Mouse (Mus musculus): ENCODE results near the gene Tusc2. TPM values are rescaled to one million over a fixed set of nuclear protein-coding genes. Genes with fewer than 3 reads are reported as not detected.

The Tusc2 gene
- total and polyA plus RNA-seq, 2 experiments from 2014 or later, result 37.0 to 51.2 TPM

DNA sequence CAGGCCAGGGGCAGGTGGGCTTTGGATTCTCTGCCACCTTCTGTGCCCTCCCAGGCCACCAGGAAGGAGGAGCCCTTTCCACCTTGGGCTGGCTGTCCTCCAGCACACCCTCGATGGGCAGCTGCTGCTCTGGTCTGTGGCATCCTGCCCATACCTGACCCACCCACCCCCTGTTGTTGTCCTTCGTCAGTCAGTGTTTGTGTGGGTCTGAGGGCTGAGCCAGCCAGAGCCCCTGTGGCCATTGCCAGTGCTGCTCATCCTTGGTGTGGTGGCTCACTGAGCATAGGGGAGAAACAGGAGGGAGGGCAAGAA, 40.7 kb upstream of the Tusc2 start:
- Histone ChIP-seq H3K4me1 (ENCODE audit: control insufficient read depth, insufficient read depth) (peaks cover 5% of the 10 kb centered on the region; the same call in 1 of the 2 replicates), H3K9ac (replicated peaks; ENCODE audit: low read depth, low read length) (no peak overlapping the region), H3K27ac (ENCODE audit: low read depth) (no peak overlapping the region), H3K27me3 (ENCODE audit: control insufficient read depth, insufficient read depth, low read length) (peaks cover 23% of the 10 kb centered on the region), H3K4me3 (ENCODE audit: low read depth, low read length) (no peak overlapping the region), H3K4me2 (ENCODE audit: low read depth, low read length) (peak overlapping the region; percentile 38), H3K36me3 (replicated peaks; ENCODE audit: control insufficient read depth, insufficient read depth, low read length) (no peaks in the 10 kb centered on the region), H3K9me3 (replicated peaks; ENCODE audit: control insufficient read depth, low read length) (no peaks in the 10 kb centered on the region)
- ATAC-seq (ENCODE audit: insufficient read depth, low read depth) (no peak), DNase-seq (ENCODE audit: low spot score) (no peak)
- WGBS, result 43% methylated on average over 2 of the region's 2 CpGs
- TF ChIP-seq EP300 (IDR thresholded peaks at IDR 0.05; ENCODE audit: low read depth) (no peak), CTCF (IDR thresholded peaks at IDR 0.05; ENCODE audit: low read depth) (no peak)

DNA sequence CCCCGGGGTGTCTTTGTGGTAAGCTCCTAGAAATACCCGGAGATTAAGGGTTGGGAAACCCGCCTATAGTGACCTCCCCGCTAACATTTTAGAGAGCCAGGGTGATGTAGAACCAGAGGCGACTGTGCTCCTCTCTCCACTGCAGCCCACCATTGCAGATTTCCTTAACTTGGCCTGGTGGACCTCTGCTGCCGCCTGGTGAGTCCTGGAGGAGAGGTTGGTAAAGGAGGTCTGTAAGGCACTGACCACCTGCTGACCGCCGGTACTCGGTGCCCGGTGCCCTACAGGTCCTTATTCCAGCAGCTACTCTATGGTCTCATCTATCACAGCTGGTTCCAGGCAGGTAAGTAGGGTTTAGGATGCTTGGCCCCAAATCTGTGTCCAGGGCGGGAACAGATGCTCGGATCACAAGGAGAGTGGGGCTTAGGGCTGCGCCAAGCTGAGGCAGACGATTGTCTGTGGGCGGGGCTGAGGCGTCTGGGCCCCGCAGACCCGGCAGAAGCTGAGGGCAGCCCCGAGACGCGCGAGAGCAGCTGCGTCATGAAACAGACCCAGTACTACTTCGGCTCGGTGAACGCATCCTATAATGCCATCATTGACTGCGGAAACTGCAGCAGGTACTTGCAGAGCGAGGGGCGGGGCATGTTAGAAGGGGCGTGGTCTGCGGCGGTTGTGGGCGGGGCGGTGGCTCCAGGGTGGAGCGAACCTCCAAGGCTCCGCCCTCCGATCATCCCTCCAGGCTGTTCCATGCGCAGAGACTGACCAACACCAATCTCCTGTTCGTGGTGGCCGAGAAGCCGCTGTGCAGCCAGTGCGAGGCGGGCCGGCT, 36.6 kb upstream of the Tusc2 start:
- peaks cover 5% of the 10 kb centered on the region; the same call in 1 of the 2 replicates for H3K4me1 ChIP-seq (ENCODE audit: control insufficient read depth, insufficient read depth)
- H3K36me3 ChIP-seq (replicated peaks; ENCODE audit: control insufficient read depth, insufficient read depth, low read length), result no peaks in the 10 kb centered on the region
- peak; percentile 57 for ATAC-seq (ENCODE audit: insufficient read depth, low read depth)
- H3K9ac ChIP-seq (replicated peaks; ENCODE audit: low read depth, low read length), result no peak overlapping the region
- H3K27me3 ChIP-seq (ENCODE audit: control insufficient read depth, insufficient read depth, low read length), result peaks cover 31% of the 10 kb centered on the region
- WGBS, result 17% methylated on average over 41 of the region's 44 CpGs
- TF ChIP-seq EP300 (IDR thresholded peaks at IDR 0.05; ENCODE audit: low read depth) (no peak), CTCF (IDR thresholded peaks at IDR 0.05; ENCODE audit: low read depth) (0 out of 2 replicates have a peak, but pooled peaks have one; percentile 4)
- DNase-seq (ENCODE audit: low spot score), result no peak
- no peak overlapping the region for H3K27ac ChIP-seq (ENCODE audit: low read depth)
- peak overlapping the region; percentile 22 for H3K4me3 ChIP-seq (ENCODE audit: low read depth, low read length)
- H3K4me2 ChIP-seq (ENCODE audit: low read depth, low read length), result peak overlapping the region; percentile 53
- no peaks in the 10 kb centered on the region for H3K9me3 ChIP-seq (replicated peaks; ENCODE audit: control insufficient read depth, low read length)

DNA sequence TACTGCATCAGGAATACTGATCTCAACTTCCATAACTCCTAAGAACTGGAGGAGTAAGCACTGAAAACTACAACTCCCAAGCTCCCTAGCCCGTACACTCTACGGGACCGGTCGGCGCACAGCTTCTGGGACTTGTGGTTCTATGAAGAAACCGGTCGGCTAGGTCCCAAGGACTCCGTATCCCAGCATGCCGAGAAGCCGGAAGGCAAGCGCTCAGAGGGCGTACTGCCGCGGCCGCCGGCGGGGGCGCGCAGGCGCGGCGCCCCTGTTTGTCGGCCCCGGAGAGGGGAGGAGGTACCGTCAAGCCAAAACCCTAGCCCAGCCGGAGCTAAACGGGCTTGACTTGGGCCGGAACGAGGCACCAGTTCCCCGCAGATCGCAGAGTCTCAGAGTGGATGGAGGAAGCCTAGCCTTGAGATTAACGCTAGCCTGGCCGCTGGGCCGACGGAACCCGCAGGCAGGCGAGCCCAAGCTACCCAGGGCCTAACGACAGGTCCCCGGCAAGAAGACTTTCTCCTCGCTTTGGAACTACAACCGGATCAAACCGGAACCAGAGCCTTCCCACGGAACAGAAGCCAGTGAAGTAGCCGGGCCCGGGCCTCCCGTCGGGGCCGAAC, 29.2 kb upstream of the Tusc2 start, which contains the start of gene Tmem115:
Tmem115 (plus strand) TSS at position 155 of the 617 bp plus-strand sequence.
- H3K9ac ChIP-seq (replicated peaks; ENCODE audit: low read depth, low read length), result peak within 1 kb of the TSS; percentile 80
- TF ChIP-seq CTCF (IDR thresholded peaks at IDR 0.05; ENCODE audit: low read depth) (no peak), EP300 (IDR thresholded peaks at IDR 0.05; ENCODE audit: low read depth) (no peak)
- DNase-seq (ENCODE audit: low spot score) (peak; percentile 99), ATAC-seq (ENCODE audit: insufficient read depth, low read depth) (peak; percentile 99)
- H3K27ac ChIP-seq (ENCODE audit: low read depth), result peak within 1 kb of the TSS; percentile 88
- WGBS, result under 1% methylated on average over 48 of the region's 48 CpGs
- H3K27me3 ChIP-seq (ENCODE audit: control insufficient read depth, insufficient read depth, low read length), result no peaks in the 10 kb centered on the region
- H3K9me3 ChIP-seq (replicated peaks; ENCODE audit: control insufficient read depth, low read length), result no peaks in the 10 kb centered on the region
- H3K4me2 ChIP-seq (ENCODE audit: low read depth, low read length), result peak within 1 kb of the TSS; percentile 99
- peak within 1 kb of the TSS; percentile 87 for H3K4me3 ChIP-seq (ENCODE audit: low read depth, low read length)
- peaks cover 28% of the 10 kb centered on the region for H3K4me1 ChIP-seq (ENCODE audit: control insufficient read depth, insufficient read depth)
- H3K36me3 ChIP-seq (replicated peaks; ENCODE audit: control insufficient read depth, insufficient read depth, low read length), result peaks cover 24% of the 10 kb centered on the region

DNA sequence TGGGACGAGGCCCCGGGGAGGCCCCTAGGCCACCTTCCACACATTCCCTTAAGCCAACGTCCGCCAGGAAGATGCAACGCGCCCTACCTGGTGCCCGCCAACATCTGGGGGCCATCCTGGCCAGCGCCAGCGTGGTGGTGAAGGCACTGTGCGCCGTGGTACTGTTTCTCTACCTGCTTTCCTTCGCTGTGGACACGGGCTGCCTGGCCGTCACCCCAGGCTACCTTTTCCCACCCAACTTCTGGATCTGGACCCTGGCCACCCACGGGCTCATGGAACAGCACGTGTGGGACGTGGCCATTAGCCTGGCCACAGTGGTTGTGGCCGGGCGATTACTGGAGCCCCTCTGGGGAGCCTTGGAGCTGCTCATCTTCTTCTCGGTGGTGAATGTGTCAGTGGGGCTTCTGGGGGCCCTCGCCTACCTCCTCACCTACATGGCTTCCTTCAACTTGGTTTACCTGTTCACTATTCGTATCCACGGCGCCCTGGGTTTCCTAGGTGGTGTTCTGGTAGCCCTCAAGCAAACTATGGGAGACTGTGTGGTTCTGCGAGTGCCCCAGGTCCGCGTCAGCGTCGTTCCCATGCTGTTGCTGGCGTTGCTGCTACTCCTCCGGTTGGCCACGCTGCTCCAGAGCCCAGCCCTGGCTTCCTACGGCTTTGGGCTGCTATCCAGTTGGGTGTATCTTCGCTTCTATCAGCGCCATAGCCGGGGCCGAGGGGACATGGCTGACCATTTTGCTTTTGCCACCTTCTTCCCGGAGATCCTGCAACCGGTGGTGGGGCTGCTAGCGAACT, 28.4 kb upstream of the Tusc2 start:
- Histone ChIP-seq H3K9me3 (replicated peaks; ENCODE audit: control insufficient read depth, low read length) (no peaks in the 10 kb centered on the region), H3K4me1 (ENCODE audit: control insufficient read depth, insufficient read depth) (peaks cover 28% of the 10 kb centered on the region), H3K27ac (ENCODE audit: low read depth) (peak overlapping the region; percentile 88), H3K36me3 (replicated peaks; ENCODE audit: control insufficient read depth, insufficient read depth, low read length) (peaks cover 31% of the 10 kb centered on the region), H3K9ac (replicated peaks; ENCODE audit: low read depth, low read length) (peak overlapping the region; percentile 80), H3K27me3 (ENCODE audit: control insufficient read depth, insufficient read depth, low read length) (no peaks in the 10 kb centered on the region), H3K4me3 (ENCODE audit: low read depth, low read length) (peak overlapping the region; percentile 87), H3K4me2 (ENCODE audit: low read depth, low read length) (peak overlapping the region; percentile 99)
- under 1% methylated on average over 40 of the region's 40 CpGs for WGBS
- ATAC-seq (ENCODE audit: insufficient read depth, low read depth), result peak; percentile 0; the same call in 1 of the 2 replicates
- TF ChIP-seq EP300 (IDR thresholded peaks at IDR 0.05; ENCODE audit: low read depth) (no peak), CTCF (IDR thresholded peaks at IDR 0.05; ENCODE audit: low read depth) (no peak)
- no peak for DNase-seq (ENCODE audit: low spot score)

DNA sequence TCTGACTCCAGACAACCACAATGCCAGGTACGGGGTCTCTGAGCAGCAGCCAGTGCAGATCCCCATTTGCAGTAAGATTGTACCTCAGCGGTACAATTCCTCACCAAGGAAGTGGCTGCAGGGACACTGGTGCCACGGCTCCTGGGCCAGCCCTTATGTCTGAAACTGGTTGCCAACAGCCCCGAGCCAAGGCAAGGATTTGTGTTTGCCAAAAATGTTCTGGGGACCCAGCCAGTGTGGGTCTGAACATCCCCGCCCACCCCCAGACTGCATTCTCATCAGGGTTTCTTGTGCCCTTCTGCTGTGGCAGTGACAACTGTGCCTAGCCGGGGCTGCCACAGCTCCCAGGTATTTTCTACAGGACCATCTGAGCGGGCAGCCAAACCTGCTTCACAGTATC, 24.8 kb upstream of the Tusc2 start:
- Histone ChIP-seq H3K9ac (replicated peaks; ENCODE audit: low read depth, low read length) (no peak overlapping the region), H3K27me3 (ENCODE audit: control insufficient read depth, insufficient read depth, low read length) (no peaks in the 10 kb centered on the region), H3K4me2 (ENCODE audit: low read depth, low read length) (no peak overlapping the region), H3K27ac (ENCODE audit: low read depth) (no peak overlapping the region), H3K36me3 (replicated peaks; ENCODE audit: control insufficient read depth, insufficient read depth, low read length) (peaks cover 36% of the 10 kb centered on the region), H3K4me3 (ENCODE audit: low read depth, low read length) (no peak overlapping the region), H3K4me1 (ENCODE audit: control insufficient read depth, insufficient read depth) (peaks cover 42% of the 10 kb centered on the region), H3K9me3 (replicated peaks; ENCODE audit: control insufficient read depth, low read length) (no peaks in the 10 kb centered on the region)
- TF ChIP-seq CTCF (IDR thresholded peaks at IDR 0.05; ENCODE audit: low read depth) (no peak), EP300 (IDR thresholded peaks at IDR 0.05; ENCODE audit: low read depth) (no peak)
- ATAC-seq (ENCODE audit: insufficient read depth, low read depth) (no peak), DNase-seq (ENCODE audit: low spot score) (no peak)
- WGBS, result 93% methylated on average over 7 of the region's 7 CpGs
